8 mouse cellular contexts compared by ENCODE assay signal in the genomic region with DNA sequence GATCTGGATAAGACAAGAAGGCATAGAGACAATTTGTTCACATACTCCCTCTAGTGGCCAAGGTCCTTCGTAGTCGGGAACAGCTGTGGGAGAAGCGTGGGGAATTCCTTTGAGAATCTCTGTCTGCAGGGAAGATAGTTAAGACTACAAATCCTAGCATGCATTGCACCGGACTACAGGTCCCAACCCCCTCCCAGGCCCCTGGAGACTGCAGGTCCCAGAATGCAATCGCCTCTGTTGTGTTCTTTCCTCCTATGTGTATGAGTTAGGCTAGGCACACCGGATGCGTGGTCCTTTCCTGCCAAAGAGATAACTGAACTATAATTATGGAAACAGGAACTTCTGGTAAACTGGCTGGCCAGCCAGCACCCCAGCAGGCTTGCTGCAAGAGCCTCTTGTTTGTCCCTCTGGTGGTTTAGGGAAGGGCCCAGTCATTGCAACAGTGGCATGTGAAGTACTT. TPM values are rescaled to one million over a fixed set of nuclear protein-coding genes. Genes with fewer than 3 reads are reported as not detected.
DNase-seq lines count a peak whose midpoint lies in the region; ATAC-seq lines count a peak whose summit lies in the region.

No protein-coding gene starts in this region.

- peak; percentile 87 for ATAC-seq in hindbrain, embryonic 11.5 days (ENCODE audit: low FRiP score)
- peak; percentile 68 for ATAC-seq in lung, embryonic 16.5 days (ENCODE audit: low read depth)

- WGBS in hindbrain, embryonic 11.5 days: 11% methylated on average over 7 of the region's 7 CpGs
- 5% methylated on average over 7 of the region's 7 CpGs for WGBS in lung, embryonic 16.5 days

- no peaks in the 10 kb centered on the region for H3K27me3 ChIP-seq in hindbrain, embryonic 11.5 days (ENCODE audit: control insufficient read depth, insufficient read depth, low read length)
- H3K27me3 ChIP-seq in lung, embryonic 16.5 days (ENCODE audit: control insufficient read depth, insufficient read depth, low read depth, low read length): no peaks in the 10 kb centered on the region

- H3K9ac ChIP-seq in hindbrain, embryonic 11.5 days (ENCODE audit: low read depth, low read length): no peak overlapping the region
- no peak overlapping the region for H3K9ac ChIP-seq in lung, embryonic 16.5 days (ENCODE audit: low read length)

- no peaks in the 10 kb centered on the region for H3K36me3 ChIP-seq in hindbrain, embryonic 11.5 days (ENCODE audit: control insufficient read depth, insufficient read depth, low read length)
- H3K36me3 ChIP-seq in lung, embryonic 16.5 days (ENCODE audit: control insufficient read depth, insufficient read depth, low read length): peaks cover 10% of the 10 kb centered on the region

- H3K4me1 ChIP-seq in hindbrain, embryonic 11.5 days (replicated peaks; ENCODE audit: control insufficient read depth, insufficient read depth, low read length): peaks cover 2% of the 10 kb centered on the region; the same call in 1 of the 2 replicates
- peaks cover 37% of the 10 kb centered on the region for H3K4me1 ChIP-seq in lung, embryonic 16.5 days (replicated peaks; ENCODE audit: control insufficient read depth, insufficient read depth, low read length)

- H3K4me2 ChIP-seq in hindbrain, embryonic 11.5 days (replicated peaks; ENCODE audit: low read depth, low read length): peak overlapping the region; percentile 11; the same call in 1 of the 2 replicates
- peak overlapping the region; percentile 84 for H3K4me2 ChIP-seq in lung, embryonic 16.5 days (ENCODE audit: low read depth, low read length)

- H3K9me3 ChIP-seq in hindbrain, embryonic 11.5 days (ENCODE audit: control insufficient read depth, low read length): no peaks in the 10 kb centered on the region
- no peaks in the 10 kb centered on the region for H3K9me3 ChIP-seq in lung, embryonic 16.5 days (ENCODE audit: control insufficient read depth, low read length)

- H3K27ac ChIP-seq in hindbrain, embryonic 11.5 days (ENCODE audit: low read depth, low read length): no peak overlapping the region
- H3K27ac ChIP-seq in lung, embryonic 16.5 days (ENCODE audit: low read length): peak overlapping the region; percentile 98

- peak overlapping the region; percentile 0; the same call in 1 of the 2 replicates for H3K4me3 ChIP-seq in hindbrain, embryonic 11.5 days (ENCODE audit: low read depth, low read length)
- peak overlapping the region; percentile 67 for H3K4me3 ChIP-seq in lung, embryonic 16.5 days (ENCODE audit: low read length)

- peak; percentile 99 for DNase-seq in R1 (ENCODE audit: low read depth, low spot score)
- peak; percentile 93 for DNase-seq in cerebellum, adult 9-11 months
- DNase-seq in frontal cortex, adult 2 months (ENCODE audit: extremely low spot score in 1 of 2, low spot score in 1 of 2): peak; percentile 95 to 96
- DNase-seq in hindbrain, embryonic 11.5 days (ENCODE audit: low spot score): peak; percentile 90
- DNase-seq in layer of hippocampus, adult 9-11 months: peak; percentile 98
- peak; percentile 69 for DNase-seq in ovary, postnatal 14 days (ENCODE audit: low spot score)
- peak; percentile 81 for DNase-seq in thymus, postnatal 14 days

RNA-seq across cellular contexts. Expression of gene Emilin1, which starts 2.8 kb away (rescaled TPM):
- polyA plus RNA-seq in frontal cortex, adult 2 months (2012; rRNA removed): 4.2 and 4.7 TPM in 2 replicates
- polyA plus RNA-seq in hindbrain, embryonic 11.5 days (2014; fragmentation: Nextera tagmentation; extraction: Ambion mirVana): 46.0 and 48.5 TPM in 2 replicates
- 212 and 225 TPM in 2 replicates for polyA plus RNA-seq in lung, embryonic 16.5 days (2015; fragmentation: Nextera tagmentation; extraction: Ambion mirVana)

RNA-seq across cellular contexts. Expression of gene Khk, which starts 5.2 kb away (rescaled TPM):
- 28.4 and 30.6 TPM in 2 replicates for polyA plus RNA-seq in frontal cortex, adult 2 months (2012; rRNA removed)
- 4.2 and 7.8 TPM in 2 replicates for polyA plus RNA-seq in hindbrain, embryonic 11.5 days (2014; fragmentation: Nextera tagmentation; extraction: Ambion mirVana)
- 13.2 and 15.0 TPM in 2 replicates for polyA plus RNA-seq in lung, embryonic 16.5 days (2015; fragmentation: Nextera tagmentation; extraction: Ambion mirVana)

RNA-seq across cellular contexts. Expression of gene Ost4, which starts 8.4 kb away (rescaled TPM):
- polyA plus RNA-seq in frontal cortex, adult 2 months (2012; rRNA removed): 158 and 207 TPM in 2 replicates
- 335 and 338 TPM in 2 replicates for polyA plus RNA-seq in hindbrain, embryonic 11.5 days (2014; fragmentation: Nextera tagmentation; extraction: Ambion mirVana)
- 446 TPM in 2 replicates for polyA plus RNA-seq in lung, embryonic 16.5 days (2015; fragmentation: Nextera tagmentation; extraction: Ambion mirVana)

RNA-seq across cellular contexts. Expression of gene Agbl5, which starts 27.5 kb away (rescaled TPM):
- polyA plus RNA-seq in frontal cortex, adult 2 months (2012; rRNA removed): 24.2 and 25.4 TPM in 2 replicates
- polyA plus RNA-seq in hindbrain, embryonic 11.5 days (2014; fragmentation: Nextera tagmentation; extraction: Ambion mirVana): 21.5 and 24.0 TPM in 2 replicates
- polyA plus RNA-seq in lung, embryonic 16.5 days (2015; fragmentation: Nextera tagmentation; extraction: Ambion mirVana): 20.9 and 21.2 TPM in 2 replicates

RNA-seq across cellular contexts. Expression of gene Cgref1, which starts 29.4 kb away (rescaled TPM):
- 25.6 and 39.1 TPM in 2 replicates for polyA plus RNA-seq in frontal cortex, adult 2 months (2012; rRNA removed)
- polyA plus RNA-seq in hindbrain, embryonic 11.5 days (2014; fragmentation: Nextera tagmentation; extraction: Ambion mirVana): 6.9 and 7.6 TPM in 2 replicates
- 2.1 and 3.3 TPM in 2 replicates for polyA plus RNA-seq in lung, embryonic 16.5 days (2015; fragmentation: Nextera tagmentation; extraction: Ambion mirVana)
